Mouse (Mus musculus): ENCODE results near the gene Tbc1d22b.

The Tbc1d22b gene

GRCm38 (mm10) chr17:29549543-29550428 is at the start of gene Tbc1d22b, which contains the start of gene Gm17657:
TSS of gene Tbc1d22b (plus strand) at chr17:29549785.
TSS of gene Gm17657 (minus strand) at chr17:29549638.
- in situ Hi-C loops (cut with MseI, MboI) = no loop called here

GRCm38 (mm10) chr17:29500243-29500740 is 49.3 kb upstream of the Tbc1d22b start:
- in situ Hi-C loops (cut with MseI, MboI) = loop anchor here (25.0 kb wide), 1 partner anchor 238 kb away; the partner anchor contains the start of genes BC004004 (in 2 of the 2) and Ppil1 (in 2 of the 2)

- in situ Hi-C loops (cut with MseI, MboI) = loop anchor here (25.0 kb wide), 1 partner anchor 239 kb away; the partner anchor contains the start of genes BC004004 (in 2 of the 2) and Ppil1 (in 2 of the 2)
These were observed 48.6 kb upstream of the Tbc1d22b start for GRCm38 (mm10) chr17:29500802-29501469.

- in situ Hi-C loops (cut with MseI, MboI) = loop anchor here (25.0 kb wide), 1 partner anchor 240 kb away; the partner anchor contains the start of genes BC004004 (in 2 of the 2) and Ppil1 (in 2 of the 2)
These were observed 47.4 kb upstream of the Tbc1d22b start for GRCm38 (mm10) chr17:29502005-29502668.

GRCm38 (mm10) chr17:29502669-29503665 is 46.6 kb upstream of the Tbc1d22b start:
- in situ Hi-C loops (cut with MseI, MboI) = loop anchor here (25.0 kb wide), 1 partner anchor 241 kb away; the partner anchor contains the start of genes BC004004 (in 2 of the 2) and Ppil1 (in 2 of the 2)

GRCm38 (mm10) chr17:29503700-29504099 is 45.9 kb upstream of the Tbc1d22b start:
- in situ Hi-C loops (cut with MseI, MboI) = loop anchor here (25.0 kb wide), 1 partner anchor 241 kb away; the partner anchor contains the start of genes BC004004 (in 2 of the 2) and Ppil1 (in 2 of the 2)

- in situ Hi-C loops (cut with MseI, MboI) = loop anchor here (25.0 kb wide), 1 partner anchor 247 kb away; the partner anchor contains the start of genes BC004004 (in 2 of the 2) and Ppil1 (in 2 of the 2)
These were observed 40.5 kb upstream of the Tbc1d22b start for GRCm38 (mm10) chr17:29508927-29509608.

GRCm38 (mm10) chr17:29510691-29511090 is 38.9 kb upstream of the Tbc1d22b start:
- in situ Hi-C loops (cut with MseI, MboI) = loop anchor here (5.0 to 25.0 kb wide), 3 partner anchors 126 to 248 kb away; partner anchors contain the start of genes BC004004 (in 2 of the 2) and Ppil1 (in 2 of the 2)

GRCm38 (mm10) chr17:29513044-29513730 is 36.4 kb upstream of the Tbc1d22b start:
- in situ Hi-C loops (cut with MseI, MboI) = loop anchor here (5.0 to 25.0 kb wide), 3 partner anchors 128 to 251 kb away; partner anchors contain the start of genes BC004004 (in 2 of the 2) and Ppil1 (in 2 of the 2)

- in situ Hi-C loops (cut with MseI, MboI) = loop anchor here (5.0 to 25.0 kb wide), 3 partner anchors 130 to 252 kb away; partner anchors contain the start of genes BC004004 (in 2 of the 2) and Ppil1 (in 2 of the 2)
These were observed 35.1 kb upstream of the Tbc1d22b start for GRCm38 (mm10) chr17:29514435-29514834.

GRCm38 (mm10) chr17:29518665-29519064 is 30.9 kb upstream of the Tbc1d22b start:
- in situ Hi-C loops (cut with MseI, MboI) = loop anchor here (10.0 to 25.0 kb wide), 2 partner anchors 134 to 256 kb away; partner anchors contain the start of genes BC004004 (in 2 of the 2) and Ppil1 (in 2 of the 2)

GRCm38 (mm10) chr17:29519731-29520130 is 29.9 kb upstream of the Tbc1d22b start:
- in situ Hi-C loops (cut with MseI, MboI) = loop anchor here (10.0 to 25.0 kb wide), 2 partner anchors 135 to 257 kb away; partner anchors contain the start of genes BC004004 (in 2 of the 2) and Ppil1 (in 2 of the 2)

- in situ Hi-C loops (cut with MseI, MboI) = no loop called here
These were observed 24.0 kb upstream of the Tbc1d22b start for GRCm38 (mm10) chr17:29525613-29526012.

- in situ Hi-C loops (cut with MseI, MboI) = no loop called here
These were observed 20.9 kb upstream of the Tbc1d22b start for GRCm38 (mm10) chr17:29528568-29529187.

- in situ Hi-C loops (cut with MseI, MboI) = no loop called here
These were observed 19.1 kb upstream of the Tbc1d22b start for GRCm38 (mm10) chr17:29530508-29530907.

- in situ Hi-C loops (cut with MseI, MboI) = no loop called here
These were observed 18.3 kb upstream of the Tbc1d22b start for GRCm38 (mm10) chr17:29531278-29531677.

GRCm38 (mm10) chr17:29531757-29532384 is 17.7 kb upstream of the Tbc1d22b start:
- in situ Hi-C loops (cut with MseI, MboI) = no loop called here
